Mouse (Mus musculus): Measurements from ENCODE around the gene Magi3. TPM values are rescaled to one million over a fixed set of nuclear protein-coding genes. Genes with fewer than 3 reads are reported as not detected.
A peak's percentile ranks its signal among the peaks of the same experiment; 100 is the strongest.

The Magi3 gene
- polyA plus RNA-seq, 1 experiment from 2014 or later, result 7.4 TPM

- 70% methylated on average over 3 of the region's 3 CpGs for WGBS
- peak; percentile 13 for DNase-seq
- Histone ChIP-seq H3K27me3 (ENCODE audit: control insufficient read depth, insufficient read depth, low read length) (no peaks in the 10 kb centered on the region), H3K4me1 (ENCODE audit: control insufficient read depth, insufficient read depth, low read length) (no peaks in the 10 kb centered on the region), H3K4me3 (replicated peaks; ENCODE audit: low read depth, low read length) (no peak overlapping the region), H3K27ac (replicated peaks; ENCODE audit: low read depth, low read length) (no peak overlapping the region), H3K4me2 (ENCODE audit: low read length) (no peak overlapping the region), H3K36me3 (ENCODE audit: control insufficient read depth, insufficient read depth, low read length) (no peaks in the 10 kb centered on the region), H3K9ac (replicated peaks; ENCODE audit: low read length) (no peak overlapping the region), H3K9me3 (ENCODE audit: control insufficient read depth, low read length) (no peaks in the 10 kb centered on the region)
- no peak for ATAC-seq (ENCODE audit: low FRiP score, low TSS enrichment)
These were observed 118.5 kb downstream of the Magi3 start for GRCm38 (mm10) chr3:104101721-104102120.

GRCm38 (mm10) chr3:104101249-104101648, 118.9 kb downstream of the Magi3 start:
- H3K9me3 ChIP-seq (ENCODE audit: control insufficient read depth, low read length), result no peaks in the 10 kb centered on the region

GRCm38 (mm10) chr3:104095936-104096335, 124.2 kb downstream of the Magi3 start:
- H3K4me1 ChIP-seq (ENCODE audit: control insufficient read depth, insufficient read depth, low read length), result no peaks in the 10 kb centered on the region
- no peaks in the 10 kb centered on the region for H3K36me3 ChIP-seq (ENCODE audit: control insufficient read depth, insufficient read depth, low read length)
- no peak overlapping the region for H3K4me2 ChIP-seq (ENCODE audit: low read length)
- no peaks in the 10 kb centered on the region for H3K9me3 ChIP-seq (ENCODE audit: control insufficient read depth, low read length)
- WGBS, result 57% methylated on average over 3 of the region's 3 CpGs
- H3K27ac ChIP-seq (replicated peaks; ENCODE audit: low read depth, low read length), result no peak overlapping the region
- DNase-seq (no peak), ATAC-seq (ENCODE audit: low FRiP score, low TSS enrichment) (no peak)
- no peak overlapping the region for H3K9ac ChIP-seq (replicated peaks; ENCODE audit: low read length)
- no peak overlapping the region for H3K4me3 ChIP-seq (replicated peaks; ENCODE audit: low read depth, low read length)
- no peaks in the 10 kb centered on the region for H3K27me3 ChIP-seq (ENCODE audit: control insufficient read depth, insufficient read depth, low read length)

More at GRCm38 (mm10) chr3:104101249-104101648, 118.9 kb downstream of the Magi3 start:
- H3K9ac ChIP-seq (replicated peaks; ENCODE audit: low read length), result no peak overlapping the region
- H3K4me2 ChIP-seq (ENCODE audit: low read length), result no peak overlapping the region
- no peaks in the 10 kb centered on the region for H3K27me3 ChIP-seq (ENCODE audit: control insufficient read depth, insufficient read depth, low read length)
- no peaks in the 10 kb centered on the region for H3K36me3 ChIP-seq (ENCODE audit: control insufficient read depth, insufficient read depth, low read length)
- ATAC-seq (ENCODE audit: low FRiP score, low TSS enrichment) (no peak), DNase-seq (no peak)
- H3K4me1 ChIP-seq (ENCODE audit: control insufficient read depth, insufficient read depth, low read length), result no peaks in the 10 kb centered on the region
- no peak overlapping the region for H3K4me3 ChIP-seq (replicated peaks; ENCODE audit: low read depth, low read length)
- H3K27ac ChIP-seq (replicated peaks; ENCODE audit: low read depth, low read length), result no peak overlapping the region

GRCm38 (mm10) chr3:104094646-104095045, 125.5 kb downstream of the Magi3 start:
- Histone ChIP-seq H3K4me2 (ENCODE audit: low read length) (no peak overlapping the region), H3K4me1 (ENCODE audit: control insufficient read depth, insufficient read depth, low read length) (no peaks in the 10 kb centered on the region), H3K27me3 (ENCODE audit: control insufficient read depth, insufficient read depth, low read length) (no peaks in the 10 kb centered on the region), H3K4me3 (replicated peaks; ENCODE audit: low read depth, low read length) (no peak overlapping the region), H3K9me3 (ENCODE audit: control insufficient read depth, low read length) (no peaks in the 10 kb centered on the region), H3K9ac (replicated peaks; ENCODE audit: low read length) (no peak overlapping the region), H3K36me3 (ENCODE audit: control insufficient read depth, insufficient read depth, low read length) (no peaks in the 10 kb centered on the region), H3K27ac (replicated peaks; ENCODE audit: low read depth, low read length) (no peak overlapping the region)
- DNase-seq (peak; percentile 9), ATAC-seq (ENCODE audit: low FRiP score, low TSS enrichment) (no peak)
- WGBS, result 87% methylated on average over 1 of the region's 1 CpGs

DNA sequence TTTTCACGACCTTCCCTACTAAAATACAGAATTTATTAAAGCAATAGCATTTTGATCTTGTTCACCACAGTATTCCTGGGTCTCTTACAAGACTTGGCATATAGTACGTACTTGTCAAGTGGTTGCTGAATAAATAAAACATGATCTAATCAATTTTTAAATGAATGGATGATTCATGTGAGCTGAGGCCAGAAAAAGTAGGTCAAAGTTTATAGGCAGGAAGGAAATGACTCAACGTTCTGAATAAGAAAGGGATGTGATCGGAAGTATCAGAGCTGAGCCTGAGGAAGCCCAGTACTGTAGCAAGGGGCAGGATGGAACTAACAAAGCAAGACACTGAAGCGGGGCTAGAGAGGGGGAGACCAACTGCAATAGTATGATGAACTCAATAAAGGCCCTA, 127.4 kb downstream of the Magi3 start:
- no peaks in the 10 kb centered on the region for H3K36me3 ChIP-seq (ENCODE audit: control insufficient read depth, insufficient read depth, low read length)
- no peak overlapping the region for H3K27ac ChIP-seq (replicated peaks; ENCODE audit: low read depth, low read length)
- WGBS, result 81% methylated on average over 5 of the region's 5 CpGs
- DNase-seq (no peak), ATAC-seq (ENCODE audit: low FRiP score, low TSS enrichment) (no peak)
- no peak overlapping the region for H3K9ac ChIP-seq (replicated peaks; ENCODE audit: low read length)
- no peaks in the 10 kb centered on the region for H3K4me1 ChIP-seq (ENCODE audit: control insufficient read depth, insufficient read depth, low read length)
- no peak overlapping the region for H3K4me2 ChIP-seq (ENCODE audit: low read length)
- H3K27me3 ChIP-seq (ENCODE audit: control insufficient read depth, insufficient read depth, low read length), result no peaks in the 10 kb centered on the region
- no peaks in the 10 kb centered on the region for H3K9me3 ChIP-seq (ENCODE audit: control insufficient read depth, low read length)
- no peak overlapping the region for H3K4me3 ChIP-seq (replicated peaks; ENCODE audit: low read depth, low read length)

DNA sequence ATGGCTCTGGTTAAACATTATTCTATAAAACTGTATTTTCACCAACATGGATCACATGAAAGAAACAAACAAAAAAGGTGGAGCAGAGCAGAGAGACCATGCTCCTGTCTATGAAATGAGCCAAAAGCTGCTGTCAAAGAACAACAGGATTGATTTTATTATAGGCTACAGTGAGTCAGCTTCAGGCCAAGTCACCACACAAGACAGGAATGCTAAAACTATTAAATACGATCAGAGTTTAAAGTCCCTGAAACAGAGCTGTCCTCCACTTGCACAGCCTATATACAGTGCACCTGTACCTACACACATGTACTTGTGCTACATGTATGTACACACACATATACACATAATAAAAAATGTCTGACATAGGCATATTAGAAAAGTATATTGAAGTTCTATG, 138.1 kb downstream of the Magi3 start:
- Histone ChIP-seq H3K9me3 (ENCODE audit: control insufficient read depth, low read length) (no peaks in the 10 kb centered on the region), H3K4me1 (ENCODE audit: control insufficient read depth, insufficient read depth, low read length) (no peaks in the 10 kb centered on the region), H3K4me3 (replicated peaks; ENCODE audit: low read depth, low read length) (no peak overlapping the region), H3K9ac (replicated peaks; ENCODE audit: low read length) (no peak overlapping the region), H3K27me3 (ENCODE audit: control insufficient read depth, insufficient read depth, low read length) (no peaks in the 10 kb centered on the region), H3K36me3 (ENCODE audit: control insufficient read depth, insufficient read depth, low read length) (no peaks in the 10 kb centered on the region), H3K4me2 (ENCODE audit: low read length) (no peak overlapping the region), H3K27ac (replicated peaks; ENCODE audit: low read depth, low read length) (no peak overlapping the region)
- DNase-seq (no peak), ATAC-seq (ENCODE audit: low FRiP score, low TSS enrichment) (no peak)
- whole genome bisulfite sequencing, result 81% methylated on average over 1 of the region's 1 CpGs

- ATAC-seq (ENCODE audit: low FRiP score, low TSS enrichment) (no peak), DNase-seq (no peak)
- Histone ChIP-seq H3K27ac (replicated peaks; ENCODE audit: low read depth, low read length) (no peak overlapping the region), H3K36me3 (ENCODE audit: control insufficient read depth, insufficient read depth, low read length) (no peaks in the 10 kb centered on the region), H3K4me3 (replicated peaks; ENCODE audit: low read depth, low read length) (no peak overlapping the region), H3K4me1 (ENCODE audit: control insufficient read depth, insufficient read depth, low read length) (no peaks in the 10 kb centered on the region), H3K9me3 (ENCODE audit: control insufficient read depth, low read length) (no peaks in the 10 kb centered on the region), H3K9ac (replicated peaks; ENCODE audit: low read length) (no peak overlapping the region), H3K27me3 (ENCODE audit: control insufficient read depth, insufficient read depth, low read length) (no peaks in the 10 kb centered on the region), H3K4me2 (ENCODE audit: low read length) (no peak overlapping the region)
These were observed 141.4 kb downstream of the Magi3 start for GRCm38 (mm10) chr3:104078725-104079124.

DNA sequence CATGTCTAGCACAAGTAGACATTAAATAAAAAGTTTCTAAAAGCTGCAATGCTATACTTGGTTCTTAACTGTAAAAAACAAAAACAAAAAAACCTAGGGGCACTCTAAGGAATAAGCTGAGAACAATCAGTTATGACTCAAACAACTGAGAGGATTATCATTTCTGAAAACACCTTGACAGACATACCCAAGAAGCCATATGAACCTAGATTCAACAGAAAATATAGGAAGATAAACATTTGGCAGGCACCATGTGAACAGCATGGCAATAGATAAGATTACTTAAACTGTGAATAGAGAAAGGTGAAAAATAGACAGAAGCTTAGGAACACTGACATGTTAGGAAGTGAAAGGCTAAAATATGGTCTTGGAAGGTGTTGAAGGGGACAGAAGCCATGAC, 150.8 kb downstream of the Magi3 start:
- Histone ChIP-seq H3K9me3 (ENCODE audit: control insufficient read depth, low read length) (no peaks in the 10 kb centered on the region), H3K4me3 (replicated peaks; ENCODE audit: low read depth, low read length) (no peak overlapping the region), H3K36me3 (ENCODE audit: control insufficient read depth, insufficient read depth, low read length) (no peaks in the 10 kb centered on the region), H3K4me1 (ENCODE audit: control insufficient read depth, insufficient read depth, low read length) (no peaks in the 10 kb centered on the region), H3K27me3 (ENCODE audit: control insufficient read depth, insufficient read depth, low read length) (no peaks in the 10 kb centered on the region), H3K27ac (replicated peaks; ENCODE audit: low read depth, low read length) (no peak overlapping the region), H3K9ac (replicated peaks; ENCODE audit: low read length) (no peak overlapping the region), H3K4me2 (ENCODE audit: low read length) (no peak overlapping the region)
- DNase-seq, result no peak
- no peak for ATAC-seq (ENCODE audit: low FRiP score, low TSS enrichment)

DNA sequence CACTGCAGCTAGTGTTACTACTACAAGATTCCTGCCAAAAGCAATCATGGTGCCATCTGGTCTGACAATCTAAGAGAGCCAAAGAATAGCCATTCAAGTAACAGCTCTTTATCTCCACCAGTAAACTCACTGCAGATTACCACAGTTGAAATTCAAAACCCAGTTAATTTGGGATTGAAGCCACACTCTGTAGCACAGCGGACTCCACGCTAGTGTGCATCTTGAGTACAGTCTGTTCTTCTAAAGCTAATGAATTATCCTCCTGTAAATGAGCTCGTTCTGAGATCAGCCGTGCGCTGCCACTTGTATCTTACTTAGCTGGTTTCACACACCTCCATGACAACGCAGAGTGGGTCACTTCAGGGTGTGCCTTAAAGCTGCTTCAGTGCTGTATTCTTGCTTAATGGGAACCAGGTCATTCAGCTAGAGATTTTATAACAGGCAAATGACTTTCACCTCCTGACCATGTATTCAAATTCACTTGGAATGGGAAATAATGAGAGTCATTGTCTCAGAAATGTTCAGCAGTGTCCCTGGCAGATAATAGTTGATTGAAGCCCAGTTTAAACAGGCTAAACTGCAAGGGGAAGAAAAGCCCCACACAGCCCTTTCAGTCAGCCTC, 161.1 kb downstream of the Magi3 start:
- peak overlapping the region; percentile 20; the same call in 1 of the 2 replicates for H3K27ac ChIP-seq (replicated peaks; ENCODE audit: low read depth, low read length)
- H3K4me3 ChIP-seq (replicated peaks; ENCODE audit: low read depth, low read length), result no peak overlapping the region
- H3K36me3 ChIP-seq (ENCODE audit: control insufficient read depth, insufficient read depth, low read length), result no peaks in the 10 kb centered on the region
- no peak for ATAC-seq (ENCODE audit: low FRiP score, low TSS enrichment)
- H3K9ac ChIP-seq (replicated peaks; ENCODE audit: low read length), result no peak overlapping the region
- peak; percentile 40 for DNase-seq
- H3K27me3 ChIP-seq (ENCODE audit: control insufficient read depth, insufficient read depth, low read length), result no peaks in the 10 kb centered on the region
- H3K9me3 ChIP-seq (ENCODE audit: control insufficient read depth, low read length), result no peaks in the 10 kb centered on the region
- 57% methylated on average over 6 of the region's 6 CpGs for WGBS
- no peak overlapping the region for H3K4me2 ChIP-seq (ENCODE audit: low read length)
- no peaks in the 10 kb centered on the region for H3K4me1 ChIP-seq (ENCODE audit: control insufficient read depth, insufficient read depth, low read length)

All from midbrain, embryonic 14.5 days (tissue).